Mouse (Mus musculus) kidney, adult 2 months (tissue): ENCODE results near the gene Olfr317. TPM values are rescaled to one million over a fixed set of nuclear protein-coding genes. Genes with fewer than 3 reads are reported as not detected.
"Not testable (repeated sequence)": the region's sequence is repeated elsewhere in the genome, so short reads cannot be mapped to it uniquely, and the experiment has no call there.

Experiments used
- DNase-seq: peaks from one replicate; pipeline ENCODE4 v3.0.0; 2021
- H3K27ac ChIP-seq: fragments of 200-500 bp; 2 replicates; pipeline ENCODE4 v1.5.1; 2012; ENCODE audit warnings: low read depth, low read length, control low read depth, inconsistent platforms; ENCODE audit not compliant: insufficient read depth
- H3K27me3 ChIP-seq: fragments of 200-500 bp; replicated peaks from 2 replicates; pipeline ENCODE4 v1.6.1; 2012; ENCODE audit warnings: mild to moderate bottlenecking, moderate library complexity, low read length, inconsistent platforms; ENCODE audit not compliant: control insufficient read depth, insufficient read depth
- H3K36me3 ChIP-seq: fragments of 200-500 bp; 2 replicates; pipeline ENCODE4 v1.6.1; 2012; ENCODE audit warnings: mild to moderate bottlenecking, moderate library complexity, low read length, inconsistent platforms; ENCODE audit not compliant: control insufficient read depth, insufficient read depth
- H3K4me1 ChIP-seq: fragments of 200-500 bp; 2 replicates; pipeline ENCODE4 v1.6.1; 2011; ENCODE audit warnings: low read length; ENCODE audit not compliant: control insufficient read depth, insufficient read depth
- H3K4me3 ChIP-seq: fragments of 200-500 bp; 2 replicates; pipeline ENCODE4 v1.5.1; 2011; ENCODE audit warnings: mild to moderate bottlenecking, low read depth, low read length, control low read depth; ENCODE audit not compliant: insufficient read depth
- CTCF ChIP-seq: fragments of 200-500 bp; conservative IDR thresholded peaks from 2 replicates; pipeline ENCODE4 v1.5.1; 2011; ENCODE audit warnings: low read depth, mild to moderate bottlenecking, control low read depth, low read length, moderate library complexity, mixed read lengths; ENCODE audit not compliant: insufficient read depth, insufficient read length
- POLR2A ChIP-seq: fragments of 200-500 bp; IDR thresholded peaks from one replicate; pipeline ENCODE4 v1.6.1; 2011; ENCODE audit warnings: low read depth, low read length, control low read depth
- WGBS: fragments of 180-500 bp; shearing (Covaris S2); methylation state at CpG from one replicate; pipeline ENCODE4 v1.1.7; 2018; 5-methylcytosine and 5-hydroxymethylcytosine counted together
- polyA plus RNA-seq: library from polyadenylated mRNA; depleted of rRNA; stranded (reverse); fragments of >200 nt; gene quantifications from 2 replicates; pipeline ENCODE4 v1.2.3, GENCODE M21; 2012; rRNA removed

Gene Olfr317
- polyA plus RNA-seq, result not detected in 2 replicates

- no peak for DNase-seq
- H3K4me1 ChIP-seq, result no peaks in the 10 kb centered on the region
- no peak within 1 kb of the TSS for H3K27ac ChIP-seq
- TF ChIP-seq POLR2A (no peak), CTCF (no peak)
- WGBS, result 74% methylated on average over 4 of the region's 4 CpGs
- H3K27me3 ChIP-seq, result no peaks in the 10 kb centered on the region
- no peaks in the 10 kb centered on the region for H3K36me3 ChIP-seq
- H3K4me3 ChIP-seq, result no peak within 1 kb of the TSS
Measured at GRCm38 (mm10) chr11:58738792-58739262, at the start of gene Olfr317. Olfr317 (minus strand) TSS chr11:58739212.

- Histone ChIP-seq H3K4me3 (no peak overlapping the region), H3K4me1 (no peaks in the 10 kb centered on the region), H3K27me3 (no peaks in the 10 kb centered on the region), H3K27ac (no peak overlapping the region), H3K36me3 (no peaks in the 10 kb centered on the region)
- TF ChIP-seq CTCF (no peak), POLR2A (no peak)
- 71% methylated on average over 8 of the region's 8 CpGs for WGBS
- no peak for DNase-seq
Measured at GRCm38 (mm10) chr11:58788346-58788745, 49.3 kb upstream of the Olfr317 start.

- Histone ChIP-seq H3K27me3 (no peaks in the 10 kb centered on the region), H3K4me3 (no peak overlapping the region), H3K36me3 (no peaks in the 10 kb centered on the region), H3K27ac (no peak overlapping the region), H3K4me1 (no peaks in the 10 kb centered on the region)
- DNase-seq, result no peak
- TF ChIP-seq CTCF (no peak), POLR2A (no peak)
- WGBS, result 93% methylated on average over 10 of the region's 10 CpGs
Measured at GRCm38 (mm10) chr11:58787651-58788050, 48.6 kb upstream of the Olfr317 start.

GRCm38 (mm10) chr11:58784182-58784581 lies 45.2 kb upstream of the Olfr317 start:
- H3K27ac ChIP-seq, result no peak overlapping the region
- no peaks in the 10 kb centered on the region for H3K4me1 ChIP-seq
- no peaks in the 10 kb centered on the region for H3K36me3 ChIP-seq
- TF ChIP-seq POLR2A, result no peak
- no peak for TF ChIP-seq CTCF
- DNase-seq, result no peak
- WGBS, result 77% methylated on average over 2 of the region's 2 CpGs
- H3K27me3 ChIP-seq, result no peaks in the 10 kb centered on the region
- H3K4me3 ChIP-seq, result no peak overlapping the region

GRCm38 (mm10) chr11:58782480-58783089 lies 43.6 kb upstream of the Olfr317 start, which contains the start of gene Olfr314:
Olfr314 (plus strand) TSS chr11:58782952.
- H3K27me3 ChIP-seq, result no peaks in the 10 kb centered on the region
- no peaks in the 10 kb centered on the region for H3K4me1 ChIP-seq
- WGBS, result 65% methylated on average over 6 of the region's 6 CpGs
- no peak within 1 kb of the TSS for H3K4me3 ChIP-seq
- TF ChIP-seq POLR2A (no peak), CTCF (no peak)
- no peak within 1 kb of the TSS for H3K27ac ChIP-seq
- DNase-seq, result no peak
- H3K36me3 ChIP-seq, result no peaks in the 10 kb centered on the region

- Histone ChIP-seq H3K36me3 (no peaks in the 10 kb centered on the region), H3K27me3 (no peaks in the 10 kb centered on the region), H3K4me1 (no peaks in the 10 kb centered on the region), H3K4me3 (no peak within 1 kb of the TSS), H3K27ac (no peak within 1 kb of the TSS)
- TF ChIP-seq POLR2A (no peak), CTCF (no peak)
- DNase-seq, result no peak
Measured at GRCm38 (mm10) chr11:58772888-58773287, 33.9 kb upstream of the Olfr317 start, which contains the start of gene Olfr315. Olfr315 (plus strand) TSS chr11:58773188.

GRCm38 (mm10) chr11:58752434-58752833 lies 13.4 kb upstream of the Olfr317 start, which contains the start of gene Olfr316:
Olfr316 (plus strand) TSS chr11:58752734.
- 70% methylated on average over 2 of the region's 2 CpGs for WGBS
- Histone ChIP-seq H3K4me3 (no peak within 1 kb of the TSS), H3K27me3 (no peaks in the 10 kb centered on the region), H3K4me1 (no peaks in the 10 kb centered on the region), H3K27ac (no peak within 1 kb of the TSS), H3K36me3 (no peaks in the 10 kb centered on the region)
- TF ChIP-seq CTCF (no peak), POLR2A (no peak)
- DNase-seq, result no peak

GRCm38 (mm10) chr11:58751096-58751495 lies 12.1 kb upstream of the Olfr317 start:
- not testable (repeated sequence) for H3K27ac ChIP-seq, DNase-seq, H3K27me3 ChIP-seq, H3K4me3 ChIP-seq, H3K36me3 ChIP-seq, H3K4me1 ChIP-seq
- 80% methylated on average over 18 of the region's 18 CpGs for WGBS
